Mouse (Mus musculus): ENCODE data around the gene Atp11a.

Gene Atp11a

DNA sequence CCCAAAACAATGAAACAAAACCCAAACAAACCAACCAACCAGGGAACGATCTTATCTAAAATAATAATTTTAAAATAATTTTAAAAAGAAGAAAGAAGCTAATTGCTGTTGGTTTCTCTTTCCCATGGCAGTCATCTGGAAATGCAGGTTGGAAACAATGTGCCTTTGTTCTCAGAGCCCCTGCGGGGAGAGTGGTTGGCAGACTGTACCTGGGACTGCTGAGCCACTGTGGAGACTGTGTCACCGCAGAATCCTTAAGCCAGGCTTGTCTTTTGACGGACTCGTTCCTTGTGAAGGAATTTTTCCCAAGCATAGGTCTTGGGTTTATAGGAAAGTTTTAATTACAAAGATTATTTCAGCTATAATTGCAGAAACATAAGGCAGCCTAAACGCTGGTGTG is 59.6 kb downstream of the Atp11a start:
- no peak for DNase-seq (ENCODE audit: low spot score in 2 of 2)

- no peak for DNase-seq (ENCODE audit: low spot score in 2 of 2)
These were observed 66.1 kb downstream of the Atp11a start for GRCm38 (mm10) chr8:12822892-12823291.

DNA sequence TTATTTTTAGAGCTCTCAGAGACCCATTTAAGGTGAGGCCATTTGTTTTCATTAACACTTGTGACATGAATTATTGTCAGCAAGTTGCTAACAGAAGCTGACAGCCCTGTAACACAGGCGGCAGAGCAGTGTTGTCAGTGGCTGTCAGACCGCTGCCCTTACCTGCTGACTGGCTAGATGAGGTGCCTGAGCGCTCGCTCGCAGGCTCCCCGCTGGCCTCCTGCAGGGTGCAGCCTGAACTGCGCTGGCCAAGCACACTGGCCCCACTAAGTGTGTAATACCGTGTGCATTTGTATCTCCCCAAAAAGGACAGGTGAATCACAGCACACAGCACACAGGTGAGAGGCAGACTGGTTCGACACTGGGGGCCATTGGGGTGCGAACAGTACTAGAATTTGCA is 67.7 kb downstream of the Atp11a start:
- DNase-seq (ENCODE audit: low spot score in 2 of 2), result no peak

- DNase-seq (ENCODE audit: low spot score in 2 of 2), result no peak
These were observed 68.4 kb downstream of the Atp11a start for GRCm38 (mm10) chr8:12825236-12825635.

GRCm38 (mm10) chr8:12825686-12826237 is 68.9 kb downstream of the Atp11a start:
- DNase-seq (ENCODE audit: low spot score in 2 of 2), result no peak

- no peak for DNase-seq (ENCODE audit: low spot score in 2 of 2)
These were observed 70.3 kb downstream of the Atp11a start for GRCm38 (mm10) chr8:12827124-12827523.

DNA sequence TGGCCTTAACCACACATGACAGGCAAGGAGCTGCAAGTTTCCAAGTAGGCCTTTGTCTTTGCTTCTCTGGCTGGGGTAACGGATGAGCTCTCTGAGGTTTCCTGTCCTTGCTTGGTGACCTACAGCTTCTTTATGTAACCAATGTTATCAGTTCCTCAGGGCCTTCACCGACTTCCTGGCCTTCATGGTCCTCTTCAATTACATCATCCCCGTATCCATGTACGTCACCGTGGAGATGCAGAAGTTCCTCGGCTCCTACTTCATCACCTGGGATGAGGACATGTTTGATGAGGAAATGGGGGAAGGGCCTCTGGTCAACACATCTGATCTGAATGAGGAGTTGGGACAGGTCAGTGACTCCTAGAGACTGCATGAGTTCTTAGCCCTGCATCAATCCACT is 71.5 kb downstream of the Atp11a start:
- no peak for DNase-seq (ENCODE audit: low spot score in 2 of 2)

GRCm38 (mm10) chr8:12829381-12829780 is 72.6 kb downstream of the Atp11a start:
- DNase-seq (ENCODE audit: low spot score in 2 of 2), result no peak

DNA sequence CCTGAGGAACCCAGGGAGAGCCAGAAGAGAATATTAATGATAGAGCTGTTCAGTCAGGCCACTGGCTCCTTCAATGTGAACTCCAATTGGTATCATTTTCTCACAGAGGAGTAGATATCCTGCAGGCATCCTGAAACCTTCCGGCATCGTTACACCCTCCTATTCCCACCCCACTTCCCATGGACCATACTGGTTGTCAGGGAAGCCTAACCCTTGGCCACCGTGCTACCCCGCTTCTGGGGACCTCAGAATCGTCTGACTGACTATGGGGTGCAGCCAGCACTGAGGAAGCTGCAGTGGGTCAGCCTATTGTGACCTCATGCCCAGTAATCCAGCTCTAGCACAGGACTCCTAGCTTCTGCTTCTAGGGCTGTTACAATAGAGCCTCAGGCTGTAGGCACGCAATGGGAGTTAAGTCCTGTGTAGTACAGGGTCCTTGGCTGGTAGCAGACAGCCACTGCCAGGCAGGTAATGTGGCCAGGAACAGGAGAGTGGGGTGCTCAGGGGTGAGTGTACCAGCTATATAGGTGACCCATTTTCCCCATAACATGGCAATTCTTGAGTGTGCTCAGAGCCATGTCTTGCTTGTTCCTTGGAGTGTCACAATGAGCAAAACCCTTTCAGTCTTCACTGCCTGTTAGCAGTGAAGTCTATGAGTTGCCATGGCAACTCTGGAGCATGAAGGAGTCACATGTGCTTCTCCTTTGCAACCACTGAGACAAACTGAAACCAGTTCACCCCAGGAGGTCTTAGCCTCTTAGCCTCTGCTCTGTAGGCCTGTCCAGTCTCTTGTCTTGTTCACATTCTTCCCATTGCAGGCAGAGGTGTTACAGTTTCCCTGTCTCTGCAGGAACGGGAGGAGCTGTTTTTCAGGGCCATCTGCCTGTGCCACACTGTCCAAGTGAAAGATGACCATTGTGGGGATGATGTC is 75.1 kb downstream of the Atp11a start:
- DNase-seq (ENCODE audit: low spot score in 2 of 2), result peak in 1 of 2 experiments; percentile 57

DNA sequence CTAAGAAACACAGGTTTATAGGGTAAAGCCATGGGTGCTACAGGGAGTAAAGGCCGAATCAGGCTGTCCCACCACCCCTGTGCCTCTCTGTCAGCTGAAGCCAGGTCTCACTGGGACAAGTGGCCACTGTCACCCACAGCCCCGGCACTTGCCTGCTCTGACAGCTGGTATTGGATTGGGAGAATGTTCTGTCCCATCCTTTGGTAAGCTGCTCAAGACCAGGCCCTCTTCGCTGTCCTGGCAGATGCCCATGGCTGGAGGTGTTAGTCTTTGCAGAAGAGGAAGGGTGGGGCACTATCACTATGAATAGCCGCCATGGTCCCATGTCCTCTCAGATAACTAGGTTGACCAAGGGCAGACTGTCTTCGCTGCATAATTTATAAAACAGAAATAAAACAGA is 76.8 kb downstream of the Atp11a start:
- no peak for DNase-seq (ENCODE audit: low spot score in 2 of 2)

- no peak for DNase-seq (ENCODE audit: low spot score in 2 of 2)
These were observed 84.0 kb downstream of the Atp11a start for GRCm38 (mm10) chr8:12840834-12841233.

- DNase-seq (ENCODE audit: low spot score in 2 of 2), result no peak
These were observed 85.7 kb downstream of the Atp11a start for GRCm38 (mm10) chr8:12842342-12842995.

DNA sequence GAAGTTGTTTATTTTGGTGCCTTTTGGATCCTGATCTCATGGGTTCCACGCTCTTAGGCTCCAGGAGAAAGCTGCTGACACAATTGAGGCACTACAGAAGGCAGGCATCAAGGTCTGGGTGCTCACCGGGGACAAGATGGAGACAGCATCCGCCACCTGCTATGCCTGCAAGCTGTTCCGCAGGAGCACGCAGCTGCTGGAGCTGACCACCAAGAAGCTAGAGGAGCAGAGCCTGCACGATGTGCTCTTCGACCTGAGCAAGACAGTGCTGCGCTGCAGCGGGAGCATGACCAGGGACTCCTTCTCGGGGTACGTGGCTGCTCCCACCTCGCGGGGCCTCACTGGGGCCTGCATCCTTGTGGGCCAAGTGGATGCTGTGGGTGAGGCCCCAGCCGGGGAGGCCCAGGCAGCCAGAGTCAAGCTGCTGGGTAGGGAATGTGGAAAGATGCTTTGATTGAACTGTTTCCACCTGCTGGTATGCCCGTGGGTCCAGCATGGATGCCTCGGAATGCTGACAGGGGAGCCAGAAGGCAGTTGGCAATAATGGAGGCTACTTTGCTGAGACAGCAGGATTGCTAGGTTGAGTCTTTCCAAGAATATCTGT is 87.6 kb downstream of the Atp11a start:
- DNase-seq (ENCODE audit: low spot score in 2 of 2), result no peak

DNA sequence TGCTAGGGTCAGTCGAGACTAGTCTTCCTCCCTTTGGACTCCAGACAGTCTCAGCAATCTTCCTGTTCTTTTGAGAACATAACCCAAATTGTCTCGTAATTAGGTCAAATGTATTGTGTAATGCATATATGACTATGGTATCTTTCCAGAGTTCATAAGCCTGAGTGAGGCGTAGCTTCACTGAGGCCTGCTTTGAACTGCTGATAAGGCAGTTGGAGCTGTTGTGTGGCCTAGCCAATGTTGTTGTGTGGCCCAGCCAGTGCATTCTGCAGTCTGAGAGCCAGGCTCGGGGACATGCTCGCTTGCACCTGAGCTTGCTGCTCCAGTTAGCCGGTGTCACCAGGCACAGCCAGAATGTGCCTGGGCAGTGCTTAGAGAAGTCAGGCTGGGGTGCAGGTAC is 89.6 kb downstream of the Atp11a start:
- no peak for DNase-seq (ENCODE audit: low spot score in 2 of 2)

DNA sequence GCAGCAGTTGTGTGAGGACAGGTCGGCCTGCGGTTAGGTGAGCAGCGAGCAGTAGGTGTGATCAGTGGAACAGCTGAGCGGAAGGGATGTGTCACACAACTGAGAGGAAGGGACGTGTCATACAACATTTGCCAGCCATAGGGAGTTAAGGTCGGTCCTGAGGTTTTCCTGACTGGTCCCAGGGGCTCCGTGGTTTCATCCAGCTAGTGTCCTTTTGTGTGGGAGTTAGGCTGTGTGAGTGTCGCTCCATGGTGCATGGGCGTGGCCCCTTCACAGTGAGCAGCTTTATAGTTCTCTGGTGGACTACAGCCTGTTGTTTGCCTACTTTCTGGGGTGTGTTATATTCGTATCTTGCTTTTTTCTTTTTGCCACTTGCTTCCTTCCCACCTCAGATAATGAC is 94.4 kb downstream of the Atp11a start:
- DNase-seq (ENCODE audit: low spot score in 2 of 2), result no peak

- no peak for DNase-seq (ENCODE audit: low spot score in 2 of 2)
These were observed 99.2 kb downstream of the Atp11a start for GRCm38 (mm10) chr8:12856038-12856437.

GRCm38 (mm10) chr8:12863061-12863460 is 106.2 kb downstream of the Atp11a start:
- DNase-seq (ENCODE audit: low spot score in 2 of 2), result no peak

DNA sequence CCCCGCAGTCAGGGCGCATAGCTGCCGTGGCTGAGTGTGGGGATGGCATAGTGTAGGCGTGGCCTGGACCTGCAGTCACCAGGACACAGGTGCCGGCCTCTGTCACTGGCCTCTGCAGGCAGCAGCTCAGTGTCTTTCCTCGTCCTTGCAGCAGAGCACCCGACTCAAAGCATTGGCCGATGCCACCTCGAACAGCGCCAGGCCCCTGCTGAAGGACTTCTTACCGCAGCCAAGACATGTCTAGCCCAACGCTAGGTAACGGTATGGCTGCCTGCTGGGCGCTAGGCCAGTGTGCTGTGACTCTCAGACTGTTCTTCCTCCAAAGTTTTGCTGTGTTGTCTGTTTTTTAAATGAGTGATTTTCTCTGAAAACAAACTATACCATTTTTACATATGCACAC is 106.8 kb downstream of the Atp11a start:
- DNase-seq (ENCODE audit: low spot score in 2 of 2), result no peak

DNA sequence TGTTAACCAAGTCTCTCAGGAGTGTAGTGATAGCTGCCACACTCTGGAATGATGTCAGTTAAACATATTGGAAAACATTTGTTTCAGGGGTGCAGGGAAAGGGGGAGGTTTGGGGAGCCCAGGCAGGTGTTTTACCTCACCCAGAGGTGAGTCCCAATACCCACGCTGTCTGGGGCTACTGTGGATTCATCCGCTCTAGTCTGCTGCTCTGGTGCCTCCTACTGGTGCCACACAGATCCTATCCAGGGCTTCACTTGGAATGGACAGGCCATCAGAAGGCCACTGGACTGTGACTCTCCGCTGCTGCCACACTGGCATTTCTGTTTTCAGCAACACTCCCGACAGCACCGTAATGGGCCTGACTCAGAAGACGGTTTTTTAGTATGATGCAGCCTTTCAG is 109.0 kb downstream of the Atp11a start:
- DNase-seq (ENCODE audit: low spot score in 2 of 2), result no peak

DNA sequence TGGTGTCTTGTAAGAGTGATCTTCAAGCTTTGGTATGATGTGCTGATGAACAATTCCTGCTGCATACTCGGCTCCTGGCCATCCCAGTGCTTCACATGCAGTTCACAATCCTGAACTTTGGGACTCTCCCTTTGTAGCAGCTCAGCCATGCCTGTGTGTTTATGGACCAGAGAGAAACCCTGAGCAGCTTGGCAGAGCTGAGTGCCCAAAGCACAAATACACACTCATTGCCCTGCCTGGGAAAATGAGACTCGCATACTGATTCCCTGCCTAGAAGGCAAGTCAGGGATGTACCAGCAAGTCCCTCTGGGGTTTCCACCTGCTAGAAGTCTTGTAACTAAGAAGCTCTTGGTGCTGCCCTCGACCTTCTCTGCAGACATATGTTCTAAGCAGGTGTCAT is 112.8 kb downstream of the Atp11a start:
- peak in 1 of 2 experiments; percentile 56 for DNase-seq (ENCODE audit: low spot score in 2 of 2)

DNA sequence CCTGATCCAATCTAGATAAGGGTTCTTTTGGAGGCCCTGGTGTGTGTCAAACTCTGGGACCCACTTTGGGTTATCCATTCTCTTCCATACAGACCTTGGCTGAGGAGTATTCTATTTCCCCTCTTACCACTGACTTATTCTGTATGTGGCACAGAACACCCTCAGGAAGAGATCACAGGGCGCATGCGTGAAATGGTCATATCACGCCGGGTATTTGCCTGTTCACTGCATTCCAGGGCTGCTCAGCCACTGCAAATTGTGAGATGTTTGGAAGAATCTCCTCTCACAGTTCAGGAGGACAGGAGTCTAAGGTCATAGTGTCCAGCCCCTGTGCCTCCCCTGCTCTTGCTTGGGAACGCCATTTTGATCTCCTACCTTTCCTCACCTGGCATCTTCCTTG is 113.8 kb downstream of the Atp11a start:
- DNase-seq (ENCODE audit: low spot score in 2 of 2), result no peak

- DNase-seq (ENCODE audit: low spot score in 2 of 2), result peak in 1 of 2 experiments; percentile 50
These were observed 114.6 kb downstream of the Atp11a start for GRCm38 (mm10) chr8:12871461-12871860.

Data from right cerebral cortex, postnatal 10 days (tissue).